Mouse (Mus musculus): Measurements from ENCODE around the gene Htr1d.

DNA sequence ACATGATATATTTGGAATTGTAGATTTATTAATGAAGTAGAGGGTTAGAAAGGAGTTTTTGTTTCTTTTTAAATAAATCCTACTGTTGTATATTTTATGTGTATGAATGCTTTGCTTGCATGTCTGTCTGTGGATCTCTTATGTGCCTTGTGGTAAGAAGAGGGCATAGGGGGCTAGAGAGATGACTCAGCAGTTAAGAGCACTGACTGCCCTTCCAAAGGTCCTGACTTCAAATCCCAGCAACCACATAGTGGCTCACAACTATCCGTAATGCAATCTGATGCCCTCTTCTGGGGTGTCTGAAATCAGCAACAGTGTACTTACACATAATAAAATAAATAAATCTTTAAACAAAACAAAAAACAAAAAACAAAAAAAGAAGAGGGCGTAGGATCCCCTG lies 63.2 kb downstream of the Htr1d start:
- TF ChIP-seq CTCF (IDR thresholded peaks at IDR 0.05; ENCODE audit: low read depth) (no peak), EP300 (IDR thresholded peaks at IDR 0.05; ENCODE audit: low read depth) (no peak)

Measured in liver, postnatal 0 days (tissue).